In the genomic region with DNA sequence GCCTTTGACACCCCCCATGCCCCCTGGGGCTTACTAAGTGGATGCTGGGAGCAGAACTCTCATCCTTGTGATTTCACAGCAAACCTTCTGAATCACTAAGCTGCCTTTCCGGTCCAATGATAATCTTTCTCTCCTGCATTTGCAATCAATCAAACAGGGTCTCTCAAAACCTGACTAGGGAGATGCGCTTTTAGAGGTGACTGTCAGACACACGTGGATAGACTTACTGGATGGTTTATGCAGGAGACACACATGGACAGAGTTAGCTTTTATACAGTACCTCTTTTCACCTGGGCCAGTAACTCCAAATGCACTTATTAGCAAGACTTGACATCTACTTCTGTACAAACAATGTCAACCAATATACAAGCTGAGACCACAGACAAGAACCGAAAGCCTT, we compare ENCODE assay signal across 20 mouse cellular contexts. TPM values are rescaled to one million over a fixed set of nuclear protein-coding genes. Genes with fewer than 3 reads are reported as not detected.
DNase-seq lines count a peak whose midpoint lies in the region; ATAC-seq and TF ChIP-seq lines count a peak whose summit lies in the region.
"Had no signal": no experiment of that assay in that cellular context is flagged by ENCODE, and none has a peak within 500 bp of the region (broad histone marks: within the 10 kb centered on the region; RNA-seq: fewer than 3 reads in every experiment).

No protein-coding gene starts in this region.

- no peaks in the 10 kb centered on the region for H3K9me3 ChIP-seq in embryonic facial prominence, embryonic 13.5 days
- H3K9me3 ChIP-seq in embryonic facial prominence, embryonic 10.5 days, result no peaks in the 10 kb centered on the region
- H3K9me3 ChIP-seq in heart, postnatal 0 days (replicated peaks; ENCODE audit: control insufficient read depth, low read length), result no peaks in the 10 kb centered on the region
- no peaks in the 10 kb centered on the region for H3K9me3 ChIP-seq in hindbrain, embryonic 11.5 days (ENCODE audit: control insufficient read depth, low read length)
- no peaks in the 10 kb centered on the region for H3K9me3 ChIP-seq in midbrain, embryonic 14.5 days (ENCODE audit: control insufficient read depth, low read length)
- H3K9me3 ChIP-seq: embryonic facial prominence, embryonic 15.5 days; forebrain, embryonic 10.5 days; kidney, embryonic 15.5 days; limb, embryonic 10.5 days had no signal

- H3K4me2 ChIP-seq in embryonic facial prominence, embryonic 13.5 days, result no peak overlapping the region
- no peak overlapping the region for H3K4me2 ChIP-seq in heart, postnatal 0 days (ENCODE audit: low read depth, low read length)
- H3K4me2 ChIP-seq in hindbrain, embryonic 11.5 days (replicated peaks; ENCODE audit: low read depth, low read length), result no peak overlapping the region
- H3K4me2 ChIP-seq in midbrain, embryonic 14.5 days (ENCODE audit: low read length), result no peak overlapping the region
- H3K4me2 ChIP-seq: embryonic facial prominence, embryonic 15.5 days; kidney, embryonic 15.5 days had no signal

- no peak overlapping the region for H3K9ac ChIP-seq in embryonic facial prominence, embryonic 13.5 days
- H3K9ac ChIP-seq in heart, postnatal 0 days (replicated peaks; ENCODE audit: low read depth, low read length), result no peak overlapping the region
- no peak overlapping the region for H3K9ac ChIP-seq in hindbrain, embryonic 11.5 days (ENCODE audit: low read depth, low read length)
- no peak overlapping the region for H3K9ac ChIP-seq in midbrain, embryonic 14.5 days (replicated peaks; ENCODE audit: low read length)
- H3K9ac ChIP-seq: embryonic facial prominence, embryonic 15.5 days; forebrain, postnatal 0 days; kidney, embryonic 15.5 days had no signal

- DNase-seq in embryonic facial prominence, embryonic 10.5 days (ENCODE audit: low spot score), result no peak
- no peak for DNase-seq in heart, postnatal 0 days (ENCODE audit: low spot score)
- no peak for DNase-seq in heart, postnatal 4 days
- peak; percentile 47 to 55 for DNase-seq in B cell, adult 2 months
- DNase-seq in hindbrain, embryonic 11.5 days (ENCODE audit: low spot score), result no peak
- DNase-seq in midbrain, embryonic 14.5 days, result no peak
- DNase-seq: adrenal gland, adult 2 months; cerebellum, adult 9-11 months; forebrain, postnatal 0 days; heart, postnatal 36 days; lung, adult 2 months; right cerebral cortex, postnatal 14 days had no signal

- H3K4me1 ChIP-seq in embryonic facial prominence, embryonic 13.5 days, result peaks cover 16% of the 10 kb centered on the region
- H3K4me1 ChIP-seq in embryonic facial prominence, embryonic 10.5 days, result peaks cover 18% of the 10 kb centered on the region
- peaks cover 21% of the 10 kb centered on the region for H3K4me1 ChIP-seq in heart, postnatal 0 days (ENCODE audit: control insufficient read depth, insufficient read depth)
- H3K4me1 ChIP-seq in hindbrain, embryonic 11.5 days (replicated peaks; ENCODE audit: control insufficient read depth, insufficient read depth, low read length), result no peaks in the 10 kb centered on the region
- H3K4me1 ChIP-seq in midbrain, embryonic 14.5 days (ENCODE audit: control insufficient read depth, insufficient read depth, low read length), result peaks cover 5% of the 10 kb centered on the region; the same call in 1 of the 2 replicates
- H3K4me1 ChIP-seq: kidney, embryonic 15.5 days had no signal

- H3K79me2 ChIP-seq in macrophage (ENCODE audit: inconsistent target), result peaks cover 82% of the 10 kb centered on the region

- no peak overlapping the region for H3K4me3 ChIP-seq in embryonic facial prominence, embryonic 13.5 days
- no peak overlapping the region for H3K4me3 ChIP-seq in embryonic facial prominence, embryonic 10.5 days
- H3K4me3 ChIP-seq in heart, postnatal 0 days (ENCODE audit: low read depth, low read length), result no peak overlapping the region
- H3K4me3 ChIP-seq in macrophage (ENCODE audit: inconsistent target), result no peak overlapping the region
- H3K4me3 ChIP-seq in hindbrain, embryonic 11.5 days (ENCODE audit: low read depth, low read length), result no peak overlapping the region
- H3K4me3 ChIP-seq in midbrain, embryonic 14.5 days (replicated peaks; ENCODE audit: low read depth, low read length), result no peak overlapping the region
- H3K4me3 ChIP-seq: embryonic facial prominence, embryonic 15.5 days; forebrain, embryonic 10.5 days; kidney, embryonic 15.5 days; limb, embryonic 10.5 days had no signal

- no peak for TF ChIP-seq EP300 in heart, postnatal 0 days (IDR thresholded peaks at IDR 0.05; ENCODE audit: low read depth)

- H3K36me3 ChIP-seq in embryonic facial prominence, embryonic 13.5 days, result peaks cover 46% of the 10 kb centered on the region
- H3K36me3 ChIP-seq in embryonic facial prominence, embryonic 10.5 days (replicated peaks), result peaks cover 53% of the 10 kb centered on the region
- H3K36me3 ChIP-seq in heart, postnatal 0 days (replicated peaks; ENCODE audit: control insufficient read depth, insufficient read depth, low read length), result peaks cover 67% of the 10 kb centered on the region
- H3K36me3 ChIP-seq in macrophage (ENCODE audit: inconsistent target), result peaks cover 39% of the 10 kb centered on the region
- H3K36me3 ChIP-seq in hindbrain, embryonic 11.5 days (ENCODE audit: control insufficient read depth, insufficient read depth, low read length), result no peaks in the 10 kb centered on the region
- H3K36me3 ChIP-seq in midbrain, embryonic 14.5 days (ENCODE audit: control insufficient read depth, insufficient read depth, low read length), result peaks cover 37% of the 10 kb centered on the region

- no peaks in the 10 kb centered on the region for H3K27me3 ChIP-seq in embryonic facial prominence, embryonic 13.5 days
- no peaks in the 10 kb centered on the region for H3K27me3 ChIP-seq in embryonic facial prominence, embryonic 10.5 days (replicated peaks; ENCODE audit: low read depth, poor library complexity, severe bottlenecking)
- no peaks in the 10 kb centered on the region for H3K27me3 ChIP-seq in heart, postnatal 0 days (ENCODE audit: control insufficient read depth, insufficient read depth, low read length)
- no peaks in the 10 kb centered on the region for H3K27me3 ChIP-seq in hindbrain, embryonic 11.5 days (ENCODE audit: control insufficient read depth, insufficient read depth, low read length)
- H3K27me3 ChIP-seq in midbrain, embryonic 14.5 days (ENCODE audit: control insufficient read depth, insufficient read depth, low read length), result no peaks in the 10 kb centered on the region
- H3K27me3 ChIP-seq: embryonic facial prominence, embryonic 15.5 days; kidney, embryonic 15.5 days had no signal

- WGBS in embryonic facial prominence, embryonic 13.5 days, result 86% methylated on average over 4 of the region's 4 CpGs
- 89% methylated on average over 4 of the region's 4 CpGs for WGBS in embryonic facial prominence, embryonic 10.5 days
- WGBS in heart, postnatal 0 days, result 86% methylated on average over 4 of the region's 4 CpGs
- WGBS in macrophage (ENCODE audit: missing documents), result 80% methylated on average over 4 of the region's 4 CpGs
- 87% methylated on average over 4 of the region's 4 CpGs for WGBS in hindbrain, embryonic 11.5 days
- 84% methylated on average over 4 of the region's 4 CpGs for WGBS in midbrain, embryonic 14.5 days

- TF ChIP-seq CTCF in heart, postnatal 0 days (IDR thresholded peaks at IDR 0.05; ENCODE audit: low read depth), result no peak

- no peak for ATAC-seq in embryonic facial prominence, embryonic 13.5 days (ENCODE audit: insufficient number of reproducible peaks, insufficient read depth, low FRiP score, low TSS enrichment, low read depth)
- no peak for ATAC-seq in heart, postnatal 0 days (ENCODE audit: insufficient read depth, low read depth)
- no peak for ATAC-seq in hindbrain, embryonic 11.5 days (ENCODE audit: low FRiP score)
- no peak for ATAC-seq in midbrain, embryonic 14.5 days (ENCODE audit: low FRiP score, low TSS enrichment)
- ATAC-seq: hindbrain, embryonic 16.5 days; intestine, postnatal 0 days had no signal

- 0 out of 2 replicates have a peak overlapping the region, but pooled peaks have one; percentile 19 for H3K27ac ChIP-seq in embryonic facial prominence, embryonic 13.5 days
- H3K27ac ChIP-seq in embryonic facial prominence, embryonic 10.5 days (replicated peaks), result no peak overlapping the region
- H3K27ac ChIP-seq in heart, postnatal 0 days (ENCODE audit: low read depth), result peak overlapping the region; percentile 76; the same call in 1 of the 2 replicates
- H3K27ac ChIP-seq in macrophage, result peak overlapping the region; percentile 98
- H3K27ac ChIP-seq in hindbrain, embryonic 11.5 days (ENCODE audit: low read depth, low read length), result no peak overlapping the region
- H3K27ac ChIP-seq in midbrain, embryonic 14.5 days (replicated peaks; ENCODE audit: low read depth, low read length), result no peak overlapping the region
- H3K27ac ChIP-seq: embryonic facial prominence, embryonic 15.5 days; forebrain, embryonic 10.5 days; kidney, embryonic 15.5 days; limb, embryonic 10.5 days had no signal

RNA-seq across cellular contexts. Expression of gene Otulin, which starts 33.0 kb away (rescaled TPM):
- polyA plus RNA-seq in embryonic facial prominence, embryonic 13.5 days (2015; fragmentation: Nextera tagmentation; extraction: Ambion mirVana), result 29.1 and 30.7 TPM in 2 replicates
- polyA plus RNA-seq in embryonic facial prominence, embryonic 10.5 days (2016; fragmentation: Nextera tagmentation; extraction: Ambion mirVana), result 26.4 and 27.7 TPM in 2 replicates
- total RNA-seq in heart, postnatal 0 days (2014; rRNA removed; ENCODE audit: low replicate concordance), result 32.3 and 36.1 TPM in 2 replicates
- 24.3 and 26.3 TPM in 2 replicates for polyA plus RNA-seq in heart, postnatal 0 days (2015; fragmentation: Nextera tagmentation; extraction: Ambion mirVana)
- 10 to 100 TPM; 41.6 to 43.1 TPM for total RNA-seq in heart, postnatal 4 days (2021)
- total RNA-seq in macrophage (2018; cell fraction: chromatin; rRNA removed), result 100 to 1,000 TPM in 2 of 26 experiments, 10 to 100 TPM in 24; 33.5 to 108 (median 60.6) TPM
- 10 to 100 TPM; 41.1 to 67.8 (median 52.0) TPM for total RNA-seq in macrophage (2018; cell fraction: cytosol; rRNA removed)
- total RNA-seq in macrophage (2018; cell fraction: nucleus; rRNA removed), result 100 to 1,000 TPM in 3 of 26 experiments, 10 to 100 TPM in 23; 40.5 to 114 (median 67.3) TPM
- polyA plus RNA-seq in macrophage (2018), result 43.1 to 52.3 TPM (median 48.8 TPM) in 3 replicates
- 31.8 and 32.0 TPM in 2 replicates for polyA plus RNA-seq in hindbrain, embryonic 11.5 days (2014; fragmentation: Nextera tagmentation; extraction: Ambion mirVana)
- 29.7 and 30.1 TPM in 2 replicates for polyA plus RNA-seq in midbrain, embryonic 14.5 days (2014; fragmentation: Nextera tagmentation; extraction: Ambion mirVana)

Comparison
In these comparisons a context has a peak if more than half of its experiments do, and no peak if none do; other contexts are left out.
1. H3K27ac ChIP-seq: peak in embryonic facial prominence, embryonic 13.5 days (single experiment), heart, postnatal 0 days (single experiment) and macrophage (single experiment); none in embryonic facial prominence, embryonic 10.5 days (single experiment), hindbrain, embryonic 11.5 days (single experiment) and midbrain, embryonic 14.5 days (single experiment).
2. DNase-seq: peak in B cell, adult 2 months (2 of 2); none in embryonic facial prominence, embryonic 10.5 days (single experiment), heart, postnatal 0 days (single experiment), heart, postnatal 4 days (single experiment), hindbrain, embryonic 11.5 days (single experiment) and midbrain, embryonic 14.5 days (single experiment).